Mouse (Mus musculus) macrophage (primary cell): Measurements from ENCODE around the gene Adamts13. TPM values are rescaled to one million over a fixed set of nuclear protein-coding genes. Genes with fewer than 3 reads are reported as not detected.

Experiments
- polyA plus RNA-seq: library from polyadenylated mRNA; stranded (reverse); fragments of 250-400 nt; gene quantifications from 3 replicates; pipeline ENCODE4 v1.2.4, GENCODE M21; 2018; ENCODE audit warnings: inconsistent platforms

Adamts13 gene
- polyA plus RNA-seq, 1 experiment from 2014 or later: not detected

Other genes with a start within 250 kb of the Adamts13 start
- not detected in 3 replicates for gene Abo, start 108.4 kb upstream of the Adamts13 start, polyA plus RNA-seq
- 16.4 to 25.2 TPM (median 21.2 TPM) in 3 replicates for gene Surf6, start 70.5 kb upstream of the Adamts13 start, polyA plus RNA-seq
- 14.4 to 39.2 TPM (median 31.3 TPM) in 3 replicates for gene Med22, start 62.7 kb upstream of the Adamts13 start, polyA plus RNA-seq
- 1,034 to 1,136 TPM (median 1,099 TPM) in 3 replicates for gene Rpl7a, start 62.7 kb upstream of the Adamts13 start, polyA plus RNA-seq
- gene Surf2, start 57.0 kb upstream of the Adamts13 start, polyA plus RNA-seq: 25.6 to 50.5 TPM (median 36.1 TPM) in 3 replicates
- gene Surf1, start 56.9 kb upstream of the Adamts13 start, polyA plus RNA-seq: 55.2 to 73.5 TPM (median 59.6 TPM) in 3 replicates
- 126 to 164 TPM (median 160 TPM) in 3 replicates for gene Surf4, start 39.5 kb upstream of the Adamts13 start, polyA plus RNA-seq
- 0.30 to 0.79 TPM (median 0.44 TPM) in 3 replicates for gene Stkld1, start 39.4 kb upstream of the Adamts13 start, polyA plus RNA-seq
- gene Rexo4, start 9.0 kb upstream of the Adamts13 start, polyA plus RNA-seq: 33.6 to 77.4 TPM (median 33.7 TPM) in 3 replicates
- 10.7 to 20.4 TPM (median 18.3 TPM) in 3 replicates for gene Cacfd1, start 36.5 kb downstream of the Adamts13 start, polyA plus RNA-seq
- 2.9 to 43.2 TPM (median 3.8 TPM) in 3 replicates for gene Slc2a6, start 54.6 kb downstream of the Adamts13 start, polyA plus RNA-seq
- gene Mymk, start 98.8 kb downstream of the Adamts13 start, polyA plus RNA-seq: not detected in 3 replicates
- not detected in 3 replicates for gene Adamtsl2, start 106.0 kb downstream of the Adamts13 start, polyA plus RNA-seq
- not detected in 3 replicates for gene Fam163b, start 169.1 kb downstream of the Adamts13 start, polyA plus RNA-seq
- gene Dbh, start 191.8 kb downstream of the Adamts13 start, polyA plus RNA-seq: not detected in 3 replicates